In genomic region chr11:101604531-101605453, GRCm38 (mm10) we compare ENCODE assay signal across 8 mouse cellular contexts. TPM values are rescaled to one million over a fixed set of nuclear protein-coding genes. Genes with fewer than 3 reads are reported as not detected.
DNase-seq lines count a peak whose midpoint lies in the region; ATAC-seq and TF ChIP-seq lines count a peak whose summit lies in the region.
"Not testable (repeated sequence)": the region's sequence is repeated elsewhere in the genome, so short reads cannot be mapped to it uniquely, and the experiment has no call there.

No protein-coding gene starts in this region.

- WGBS in hindbrain, postnatal 0 days = 1% methylated on average over 30 of the region's 30 CpGs

- peak overlapping the region; percentile 54 for H3K4me2 ChIP-seq in hindbrain, postnatal 0 days (ENCODE audit: low read depth, low read length)

- H3K4me3 ChIP-seq in hindbrain, postnatal 0 days (ENCODE audit: low read length) = peak overlapping the region; percentile 28

- H3K9ac ChIP-seq in hindbrain, postnatal 0 days (replicated peaks; ENCODE audit: low read length) = peak overlapping the region; percentile 35

- not testable (repeated sequence) for H3K4me1 ChIP-seq in hindbrain, postnatal 0 days (ENCODE audit: insufficient read depth, low read length)

- not testable (repeated sequence) for H3K36me3 ChIP-seq in hindbrain, postnatal 0 days (ENCODE audit: insufficient read depth, low read length)

- TF ChIP-seq CTCF in hindbrain, postnatal 0 days (IDR thresholded peaks at IDR 0.05; ENCODE audit: low read depth) = not testable (repeated sequence)

- intact Hi-C loops in gastrocnemius, postnatal 14 days (cut with DNase I; ENCODE audit: low total_unique reads); left cerebral cortex, postnatal 36 days (cut with DNase I): not testable (repeated sequence)

- ATAC-seq in hindbrain, postnatal 0 days = peak; percentile 70; the same call in 1 of the 2 replicates
- peak; percentile 93 for ATAC-seq in megakaryocyte-erythroid progenitor cell, adult 5-6 weeks (replicated peaks; ENCODE audit: low FRiP score, low TSS enrichment, poor library complexity, severe bottlenecking)

- H3K27ac ChIP-seq in hindbrain, postnatal 0 days = peak overlapping the region; percentile 32; the same call in 1 of the 2 replicates

- not testable (repeated sequence) for H3K27me3 ChIP-seq in hindbrain, postnatal 0 days (ENCODE audit: insufficient read depth, low read length)

- peak; percentile 98 for DNase-seq in ZHBTc4 (ENCODE audit: low read depth, low spot score)
- peak; percentile 29 to 59 for DNase-seq in cerebellum, postnatal 4 days (ENCODE audit: low spot score in 2 of 2)
- peak; percentile 73 for DNase-seq in gastrocnemius, postnatal 14 days
- DNase-seq in hindbrain, postnatal 0 days (ENCODE audit: low spot score) = peak; percentile 75
- peak; percentile 18 to 25 for DNase-seq in left cerebral cortex, postnatal 36 days (ENCODE audit: low spot score in 2 of 2)
- peak; percentile 26 to 35 for DNase-seq in right cerebral cortex, adult 2 months (ENCODE audit: low spot score in 2 of 2)
- DNase-seq in urinary bladder, postnatal 25 days (ENCODE audit: low spot score) = peak; percentile 67

- H3K9me3 ChIP-seq in hindbrain, postnatal 0 days (ENCODE audit: low read length) = not testable (repeated sequence)

RNA-seq across cellular contexts. Expression of gene Gm11634, which starts 5.7 kb away (rescaled TPM):
- not detected for total RNA-seq in gastrocnemius, postnatal 14 days (2021)
- not detected in 2 replicates for total RNA-seq in hindbrain, postnatal 0 days (2014; rRNA removed)
- not detected in 2 replicates for polyA plus RNA-seq in hindbrain, postnatal 0 days (2015; fragmentation: Nextera tagmentation; extraction: Ambion mirVana)
- not detected for total RNA-seq in left cerebral cortex, postnatal 36 days (2021)
- total RNA-seq in megakaryocyte-erythroid progenitor cell, adult 5-6 weeks (2014; fragmentation: Nextera tagmentation) = not detected in 2 replicates
- not detected in 2 replicates for total RNA-seq in megakaryocyte-erythroid progenitor cell, adult 5-6 weeks (2017)

RNA-seq across cellular contexts. Expression of gene Rdm1, which starts 22.2 kb away (rescaled TPM):
- 10 to 100 TPM; 18.0 to 19.8 TPM for total RNA-seq in gastrocnemius, postnatal 14 days (2021)
- 12.4 and 15.2 TPM in 2 replicates for total RNA-seq in hindbrain, postnatal 0 days (2014; rRNA removed)
- polyA plus RNA-seq in hindbrain, postnatal 0 days (2015; fragmentation: Nextera tagmentation; extraction: Ambion mirVana) = 13.8 and 15.9 TPM in 2 replicates
- 1 to 10 TPM; 6.0 to 6.5 TPM for total RNA-seq in left cerebral cortex, postnatal 36 days (2021)
- 13.0 and 21.8 TPM in 2 replicates for total RNA-seq in megakaryocyte-erythroid progenitor cell, adult 5-6 weeks (2014; fragmentation: Nextera tagmentation)
- total RNA-seq in megakaryocyte-erythroid progenitor cell, adult 5-6 weeks (2017) = 2.0 and 5.3 TPM in 2 replicates

RNA-seq across cellular contexts. Expression of gene Tmem106a, which starts 22.8 kb away (rescaled TPM):
- 1 to 10 TPM; 2.3 to 3.1 TPM for total RNA-seq in gastrocnemius, postnatal 14 days (2021)
- 2.6 and 5.2 TPM in 2 replicates for total RNA-seq in hindbrain, postnatal 0 days (2014; rRNA removed)
- polyA plus RNA-seq in hindbrain, postnatal 0 days (2015; fragmentation: Nextera tagmentation; extraction: Ambion mirVana) = 5.1 and 5.3 TPM in 2 replicates
- 1 to 10 TPM; 1.2 to 1.6 TPM for total RNA-seq in left cerebral cortex, postnatal 36 days (2021)
- 0.85 and 1.7 TPM in 2 replicates for total RNA-seq in megakaryocyte-erythroid progenitor cell, adult 5-6 weeks (2014; fragmentation: Nextera tagmentation)
- 0.80 TPM in 1 of 2 replicates, not detected in the other for total RNA-seq in megakaryocyte-erythroid progenitor cell, adult 5-6 weeks (2017)

RNA-seq across cellular contexts. Expression of gene Nbr1, which starts 52.8 kb away (rescaled TPM):
- 10 to 100 TPM; 66.3 to 69.0 TPM for total RNA-seq in gastrocnemius, postnatal 14 days (2021)
- 93.6 and 152 TPM in 2 replicates for total RNA-seq in hindbrain, postnatal 0 days (2014; rRNA removed)
- 53.9 and 55.9 TPM in 2 replicates for polyA plus RNA-seq in hindbrain, postnatal 0 days (2015; fragmentation: Nextera tagmentation; extraction: Ambion mirVana)
- 100 to 1,000 TPM; 131 to 145 TPM for total RNA-seq in left cerebral cortex, postnatal 36 days (2021)
- 50.1 and 74.2 TPM in 2 replicates for total RNA-seq in megakaryocyte-erythroid progenitor cell, adult 5-6 weeks (2014; fragmentation: Nextera tagmentation)
- total RNA-seq in megakaryocyte-erythroid progenitor cell, adult 5-6 weeks (2017) = 43.3 and 45.3 TPM in 2 replicates

RNA-seq across cellular contexts. Expression of gene Brca1, which starts 53.0 kb away (rescaled TPM):
- under 1 TPM; 0.89 to 0.92 TPM for total RNA-seq in gastrocnemius, postnatal 14 days (2021)
- 6.7 and 8.5 TPM in 2 replicates for total RNA-seq in hindbrain, postnatal 0 days (2014; rRNA removed)
- polyA plus RNA-seq in hindbrain, postnatal 0 days (2015; fragmentation: Nextera tagmentation; extraction: Ambion mirVana) = 2.3 and 2.4 TPM in 2 replicates
- 1 to 10 TPM in 1 of 2 experiments, under 1 TPM in 1; 0.96 to 1.0 TPM for total RNA-seq in left cerebral cortex, postnatal 36 days (2021)
- 37.5 and 45.4 TPM in 2 replicates for total RNA-seq in megakaryocyte-erythroid progenitor cell, adult 5-6 weeks (2014; fragmentation: Nextera tagmentation)
- 38.5 and 49.6 TPM in 2 replicates for total RNA-seq in megakaryocyte-erythroid progenitor cell, adult 5-6 weeks (2017)

Comparison
In these comparisons a context has a peak if more than half of its experiments do, and no peak if none do; other contexts are left out.
1. Peak in every context shown above with its lines: DNase-seq, ATAC-seq, H3K4me3 ChIP-seq and H3K27ac ChIP-seq.
2. DNase-seq: peak in every context shown above with its lines; median percentile 98 in ZHBTc4; 75 in hindbrain, postnatal 0 days; 73 in gastrocnemius, postnatal 14 days; 67 in urinary bladder, postnatal 25 days; 44 in cerebellum, postnatal 4 days; 30 in right cerebral cortex, adult 2 months; 22 in left cerebral cortex, postnatal 36 days.